Mouse (Mus musculus): ENCODE results near the gene Mrps5. TPM values are rescaled to one million over a fixed set of nuclear protein-coding genes. Genes with fewer than 3 reads are reported as not detected.

Mrps5 gene
- total and polyA plus RNA-seq, 3 experiments, result 55.8 to 194 (median 82.4) TPM

DNA sequence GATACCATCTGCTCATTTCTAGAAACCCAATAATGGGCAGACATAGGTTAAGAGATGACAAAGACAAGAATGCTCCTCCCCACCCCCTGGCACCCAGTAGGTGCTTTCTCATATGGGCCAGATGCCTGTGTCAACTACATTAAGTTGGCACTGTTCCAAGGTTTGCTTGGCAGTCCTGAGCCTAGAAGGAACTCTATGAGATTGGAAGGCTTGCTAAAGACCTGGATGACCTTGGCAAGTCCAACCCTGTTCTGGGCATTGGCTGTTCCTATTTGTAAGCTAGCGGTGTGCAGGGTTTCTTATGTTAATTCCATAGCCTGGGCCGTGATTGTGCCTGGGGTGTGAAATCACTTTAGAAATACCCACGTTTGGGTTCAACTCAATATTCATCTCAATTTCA, 67.8 kb downstream of the Mrps5 start:
- no peak overlapping the region for H3K4me3 ChIP-seq (ENCODE audit: low read depth, low read length)
- no peaks in the 10 kb centered on the region for H3K4me1 ChIP-seq (ENCODE audit: insufficient read depth, low read depth, low read length)
- ATAC-seq (ENCODE audit: extremely low read depth, insufficient number of reproducible peaks, low FRiP score, poor library complexity, severe bottlenecking) (no peak), DNase-seq (ENCODE audit: low spot score) (no peak)
- H3K36me3 ChIP-seq (replicated peaks), result no peaks in the 10 kb centered on the region
- no peaks in the 10 kb centered on the region for H3K9me3 ChIP-seq (replicated peaks)
- peaks cover 13% of the 10 kb centered on the region; the same call in 1 of the 2 replicates for H3K27me3 ChIP-seq (ENCODE audit: insufficient read depth, low read length)
- no peak for TF ChIP-seq POLR2AphosphoS5 (IDR thresholded peaks at IDR 0.05; ENCODE audit: insufficient replicate concordance, low read depth, low read length)
- no peak for TF ChIP-seq CTCF (IDR thresholded peaks at IDR 0.05; ENCODE audit: low read depth, low read length)

DNA sequence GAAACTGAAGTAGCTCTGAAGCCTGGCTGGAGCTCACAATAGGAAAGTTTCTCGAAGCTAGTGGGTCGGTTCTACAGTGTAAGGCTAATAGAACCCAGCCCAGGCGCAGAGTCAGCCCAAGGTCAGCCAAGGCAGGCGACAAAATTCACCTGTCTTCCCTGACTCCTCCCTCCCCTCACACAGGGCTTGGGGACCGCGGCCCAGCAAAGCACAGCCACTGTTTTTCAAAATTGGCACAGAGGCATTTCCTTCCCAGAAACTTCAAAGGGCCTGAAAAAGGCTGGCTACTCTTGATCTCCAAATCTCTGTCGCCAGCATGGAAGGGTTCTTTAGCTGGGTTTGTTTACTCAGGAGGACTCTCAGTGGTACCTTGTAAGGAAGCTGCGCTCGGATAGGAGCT, 68.4 kb downstream of the Mrps5 start:
- no peak for TF ChIP-seq TAL1 (conservative IDR thresholded peaks at IDR 0.05; ENCODE audit: low read depth, low read length)
- TF ChIP-seq GATA2 (IDR thresholded peaks at IDR 0.05; ENCODE audit: borderline replicate concordance, low read depth, low read length), result no peak
- TF ChIP-seq POLR2AphosphoS5 (IDR thresholded peaks at IDR 0.05; ENCODE audit: insufficient replicate concordance, low read depth, low read length), result no peak
- TF ChIP-seq CTCF (IDR thresholded peaks at IDR 0.05; ENCODE audit: low read depth, low read length), result no peak
- TF ChIP-seq GATA1 (IDR thresholded peaks at IDR 0.05; ENCODE audit: borderline replicate concordance, low read length), result no peak
- peaks cover 13% of the 10 kb centered on the region; the same call in 1 of the 2 replicates for H3K27me3 ChIP-seq (ENCODE audit: insufficient read depth, low read length)
- no peak overlapping the region for H3K4me3 ChIP-seq (ENCODE audit: low read depth, low read length)
- no peaks in the 10 kb centered on the region for H3K9me3 ChIP-seq (replicated peaks)
- no peaks in the 10 kb centered on the region for H3K36me3 ChIP-seq (replicated peaks)
- ATAC-seq (ENCODE audit: extremely low read depth, insufficient number of reproducible peaks, low FRiP score, poor library complexity, severe bottlenecking) (no peak), DNase-seq (ENCODE audit: low spot score) (no peak)
- no peaks in the 10 kb centered on the region for H3K4me1 ChIP-seq (ENCODE audit: insufficient read depth, low read depth, low read length)

DNA sequence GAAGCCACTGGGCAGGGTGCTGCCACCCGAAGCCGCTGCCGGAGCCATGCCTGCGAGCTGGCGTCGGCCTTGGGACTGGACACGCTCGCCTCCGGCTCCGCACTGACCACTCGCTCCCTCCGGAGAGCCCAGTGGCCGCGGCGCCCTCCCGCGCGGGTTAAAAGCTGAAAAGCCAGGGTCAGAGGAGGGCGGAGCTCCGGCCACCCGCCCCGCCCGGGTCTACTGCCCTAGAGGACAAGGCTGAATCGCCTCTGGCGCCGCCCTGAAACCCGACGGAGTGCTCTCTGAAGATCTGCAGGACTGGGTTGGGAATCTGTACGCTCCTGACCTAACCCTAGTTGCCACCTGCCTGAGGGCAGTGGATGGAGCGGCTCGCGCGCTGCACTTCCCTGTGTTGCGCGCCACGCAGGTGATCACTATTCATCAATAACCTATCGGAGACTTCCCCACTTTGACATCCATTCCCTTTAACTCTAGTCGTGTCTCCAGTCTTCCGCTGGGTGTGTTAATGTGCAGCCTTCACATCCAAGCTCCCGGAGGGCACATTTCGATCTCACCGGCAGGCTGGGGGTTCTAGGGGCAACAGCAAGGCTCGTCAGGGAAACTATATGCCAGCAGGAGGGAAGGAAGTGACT, 69.2 kb downstream of the Mrps5 start, which contains the start of gene Mal:
TSS of gene Mal (minus strand) at position 610 of the 635 bp plus-strand sequence.
- TF ChIP-seq TAL1 (conservative IDR thresholded peaks at IDR 0.05; ENCODE audit: low read depth, low read length) (no peak), POLR2AphosphoS5 (IDR thresholded peaks at IDR 0.05; ENCODE audit: insufficient replicate concordance, low read depth, low read length) (no peak), CTCF (IDR thresholded peaks at IDR 0.05; ENCODE audit: low read depth, low read length) (no peak), GATA2 (IDR thresholded peaks at IDR 0.05; ENCODE audit: borderline replicate concordance, low read depth, low read length) (no peak), GATA1 (IDR thresholded peaks at IDR 0.05; ENCODE audit: borderline replicate concordance, low read length) (no peak)
- H3K4me3 ChIP-seq (ENCODE audit: low read depth, low read length), result no peak within 1 kb of the TSS
- H3K9me3 ChIP-seq (replicated peaks), result no peaks in the 10 kb centered on the region
- no peaks in the 10 kb centered on the region for H3K4me1 ChIP-seq (ENCODE audit: insufficient read depth, low read depth, low read length)
- ATAC-seq (ENCODE audit: extremely low read depth, insufficient number of reproducible peaks, low FRiP score, poor library complexity, severe bottlenecking) (no peak), DNase-seq (ENCODE audit: low spot score) (no peak)
- H3K27me3 ChIP-seq (ENCODE audit: insufficient read depth, low read length), result peaks cover 13% of the 10 kb centered on the region; the same call in 1 of the 2 replicates
- H3K36me3 ChIP-seq (replicated peaks), result no peaks in the 10 kb centered on the region

Other genes starting within 250 kb of the Mrps5 start
- gene Astl, start 248.6 kb upstream of the Mrps5 start, total RNA-seq (2014; fragmentation: Nextera tagmentation), result not detected in 2 replicates
- 0.11 and 0.12 TPM in 2 replicates for gene Astl, start 248.6 kb upstream of the Mrps5 start, total RNA-seq (2017)
- not detected in 2 replicates for gene Astl, start 248.6 kb upstream of the Mrps5 start, polyA plus RNA-seq (2012)
- not detected in 2 replicates for gene Adra2b, start 224.0 kb upstream of the Mrps5 start, total RNA-seq (2014; fragmentation: Nextera tagmentation)
- 0.05 TPM in 1 of 2 replicates, not detected in the other for gene Adra2b, start 224.0 kb upstream of the Mrps5 start, total RNA-seq (2017)
- gene Adra2b, start 224.0 kb upstream of the Mrps5 start, polyA plus RNA-seq (2012), result not detected in 2 replicates
- gene Gpat2, start 162.0 kb upstream of the Mrps5 start, total RNA-seq (2014; fragmentation: Nextera tagmentation), result not detected in 2 replicates
- gene Gpat2, start 162.0 kb upstream of the Mrps5 start, total RNA-seq (2017), result not detected in 2 replicates
- gene Gpat2, start 162.0 kb upstream of the Mrps5 start, polyA plus RNA-seq (2012), result not detected in 2 replicates
- 5.9 and 10.0 TPM in 2 replicates for gene Fahd2a, start 142.7 kb upstream of the Mrps5 start, total RNA-seq (2014; fragmentation: Nextera tagmentation)
- gene Fahd2a, start 142.7 kb upstream of the Mrps5 start, total RNA-seq (2017), result 9.6 and 13.5 TPM in 2 replicates
- 23.1 and 35.3 TPM in 2 replicates for gene Fahd2a, start 142.7 kb upstream of the Mrps5 start, polyA plus RNA-seq (2012)
- not detected in 2 replicates for gene Kcnip3, start 65.1 kb upstream of the Mrps5 start, total RNA-seq (2014; fragmentation: Nextera tagmentation)
- 0.05 TPM in 1 of 2 replicates, not detected in the other for gene Kcnip3, start 65.1 kb upstream of the Mrps5 start, total RNA-seq (2017)
- 0.02 TPM in 1 of 2 replicates, not detected in the other for gene Kcnip3, start 65.1 kb upstream of the Mrps5 start, polyA plus RNA-seq (2012)
- gene Prom2, start 45.8 kb upstream of the Mrps5 start, total RNA-seq (2014; fragmentation: Nextera tagmentation), result not detected in 2 replicates
- gene Prom2, start 45.8 kb upstream of the Mrps5 start, total RNA-seq (2017), result 0.06 and 0.11 TPM in 2 replicates
- not detected in 2 replicates for gene Prom2, start 45.8 kb upstream of the Mrps5 start, polyA plus RNA-seq (2012)
- gene Zfp661, start 128 bp upstream of the Mrps5 start, total RNA-seq (2014; fragmentation: Nextera tagmentation), result 5.1 and 6.5 TPM in 2 replicates
- gene Zfp661, start 128 bp upstream of the Mrps5 start, total RNA-seq (2017), result 6.3 and 7.1 TPM in 2 replicates
- gene Zfp661, start 128 bp upstream of the Mrps5 start, polyA plus RNA-seq (2012), result 0.22 and 0.24 TPM in 2 replicates
- gene Mal, start 69.5 kb downstream of the Mrps5 start, total RNA-seq (2014; fragmentation: Nextera tagmentation), result not detected in 2 replicates
- gene Mal, start 69.5 kb downstream of the Mrps5 start, total RNA-seq (2017), result not detected in 2 replicates
- not detected in 2 replicates for gene Mal, start 69.5 kb downstream of the Mrps5 start, polyA plus RNA-seq (2012)
- not detected in 2 replicates for gene Mall, start 142.7 kb downstream of the Mrps5 start, total RNA-seq (2014; fragmentation: Nextera tagmentation)
- not detected in 2 replicates for gene Mall, start 142.7 kb downstream of the Mrps5 start, total RNA-seq (2017)
- not detected in 2 replicates for gene Mall, start 142.7 kb downstream of the Mrps5 start, polyA plus RNA-seq (2012)
- 7.8 and 9.3 TPM in 2 replicates for gene Nphp1, start 201.7 kb downstream of the Mrps5 start, total RNA-seq (2014; fragmentation: Nextera tagmentation)
- gene Nphp1, start 201.7 kb downstream of the Mrps5 start, total RNA-seq (2017), result 10.7 and 11.0 TPM in 2 replicates
- 4.6 and 5.5 TPM in 2 replicates for gene Nphp1, start 201.7 kb downstream of the Mrps5 start, polyA plus RNA-seq (2012)
- gene Mtln, start 205.3 kb downstream of the Mrps5 start, total RNA-seq (2014; fragmentation: Nextera tagmentation), result 10.2 and 12.0 TPM in 2 replicates
- 48.8 and 50.2 TPM in 2 replicates for gene Mtln, start 205.3 kb downstream of the Mrps5 start, total RNA-seq (2017)
- 106 and 136 TPM in 2 replicates for gene Mtln, start 205.3 kb downstream of the Mrps5 start, polyA plus RNA-seq (2012)
- gene Bub1, start 244.6 kb downstream of the Mrps5 start, total RNA-seq (2014; fragmentation: Nextera tagmentation), result 117 and 119 TPM in 2 replicates
- 117 and 127 TPM in 2 replicates for gene Bub1, start 244.6 kb downstream of the Mrps5 start, total RNA-seq (2017)
- 6.7 and 9.6 TPM in 2 replicates for gene Bub1, start 244.6 kb downstream of the Mrps5 start, polyA plus RNA-seq (2012)